Mouse (Mus musculus): Measurements from ENCODE around the gene Olfr1261.

Olfr1261 gene

DNA sequence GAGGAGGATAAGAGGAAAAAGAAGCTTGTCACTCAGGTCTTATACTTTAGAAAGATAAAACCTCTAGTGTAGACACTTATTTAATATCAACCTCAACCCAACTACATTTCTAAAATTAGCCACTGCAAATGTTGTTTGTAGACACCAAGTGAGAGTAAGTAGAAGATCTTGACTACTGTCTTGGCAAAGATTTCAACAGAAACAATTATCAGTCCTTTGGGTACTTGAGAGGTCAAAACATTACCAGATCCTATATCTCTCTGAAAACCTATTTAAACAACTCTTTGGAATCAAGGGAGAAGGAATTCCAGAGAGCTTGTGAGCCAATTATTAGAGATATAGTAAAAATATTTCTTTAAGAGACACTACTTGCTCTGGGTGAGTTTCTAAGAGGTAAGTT, at the start of gene Olfr1261:
Olfr1261 (plus strand) TSS at position 301 of the 400 bp plus-strand sequence.
- no peak for DNase-seq (ENCODE audit: low spot score)

DNA sequence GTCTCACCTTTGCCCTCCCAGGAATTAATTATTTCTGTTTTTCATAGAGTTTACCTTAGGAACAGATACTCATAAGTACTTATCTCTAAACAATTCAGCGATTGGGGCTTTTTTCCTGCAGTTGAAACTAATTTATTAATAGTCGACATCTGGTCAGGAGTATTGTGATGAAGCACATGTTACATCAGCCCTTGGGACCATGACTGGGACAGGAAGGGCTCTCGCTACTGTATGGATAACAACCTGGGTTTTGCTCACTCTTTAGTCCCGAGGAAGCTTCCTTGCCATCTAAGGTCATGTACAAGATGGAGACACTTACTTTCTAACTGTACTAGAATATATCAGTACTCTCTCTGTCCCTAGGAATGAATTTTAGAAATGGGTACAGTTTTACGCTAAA, 42.5 kb upstream of the Olfr1261 start, which contains the start of gene Olfr1259:
Olfr1259 (minus strand) TSS at position 101 of the 400 bp plus-strand sequence.
- no peak for DNase-seq (ENCODE audit: low spot score)

DNA sequence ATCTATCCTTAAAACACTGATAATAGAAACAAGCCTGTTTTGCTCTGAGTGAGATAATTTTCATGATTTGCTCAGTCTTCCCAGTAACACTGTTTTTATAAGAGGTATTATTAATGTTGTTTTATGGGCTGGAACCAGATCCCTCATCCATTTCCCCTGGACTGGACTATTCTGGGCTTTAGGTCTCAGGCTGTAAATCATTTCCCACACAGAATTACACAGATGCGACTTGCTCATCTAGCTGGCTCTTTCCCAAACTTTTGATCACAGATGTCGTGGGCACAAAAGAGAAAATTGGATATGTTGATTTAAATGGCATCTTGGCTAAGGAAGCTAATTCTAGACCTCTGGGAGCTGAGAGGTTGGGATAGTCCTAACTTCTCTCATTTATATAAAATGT, 16.8 kb upstream of the Olfr1261 start, which contains the start of gene Olfr1260:
Olfr1260 (plus strand) TSS at position 157 of the 400 bp plus-strand sequence.
- no peak for DNase-seq (ENCODE audit: low spot score)

DNA sequence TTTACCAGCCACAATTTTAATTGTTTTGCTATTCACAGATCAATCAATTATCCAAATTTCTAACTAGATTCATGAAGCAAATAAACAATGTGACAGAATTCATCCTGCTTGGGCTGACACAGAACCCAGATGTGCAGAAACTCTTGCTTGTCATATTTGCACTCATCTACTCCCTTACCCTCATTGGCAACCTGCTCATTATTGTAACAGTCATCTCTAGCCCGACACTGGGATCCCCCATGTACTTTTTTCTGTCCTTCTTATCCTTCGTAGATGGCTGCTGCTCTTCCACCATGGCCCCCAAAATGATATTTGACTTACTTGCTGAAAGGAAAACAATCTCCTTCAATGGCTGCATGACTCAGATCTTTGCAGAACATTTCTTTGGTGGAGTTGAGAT, 13.3 kb upstream of the Olfr1261 start:
- no peak for DNase-seq (ENCODE audit: low spot score)

- no peak for DNase-seq (ENCODE audit: low spot score)
Observed at GRCm38 (mm10) chr2:89999845-90000244, 8.8 kb downstream of the Olfr1261 start, which contains the start of gene Olfr1262. Gene Olfr1262 (plus strand): TSS chr2:90000145.

- DNase-seq (ENCODE audit: low spot score) = no peak
Observed at GRCm38 (mm10) chr2:90011831-90012230, 20.8 kb downstream of the Olfr1261 start, which contains the start of gene Olfr1263. Gene Olfr1263 (plus strand): TSS chr2:90012131.

GRCm38 (mm10) chr2:90025477-90025876, 34.5 kb downstream of the Olfr1261 start, which contains the start of gene Olfr1264:
Gene Olfr1264 (minus strand): TSS chr2:90025577.
- no peak for DNase-seq (ENCODE audit: low spot score)

GRCm38 (mm10) chr2:90035037-90035436, 44.0 kb downstream of the Olfr1261 start, which contains the start of gene Olfr1265:
Gene Olfr1265 (plus strand): TSS chr2:90035337.
- DNase-seq (ENCODE audit: low spot score) = no peak

All from urinary bladder, postnatal 14 days (tissue).